Mouse (Mus musculus) macrophage (primary cell): ENCODE measurements around the gene Nfia. TPM values are rescaled to one million over a fixed set of nuclear protein-coding genes. Genes with fewer than 3 reads are reported as not detected.

Experiments
- H3K27ac ChIP-seq: fragments of 350-480 bp; formaldehyde crosslinking; 2 replicates; pipeline ENCODE4 v1.9.0; 2021
- H3K36me3 ChIP-seq: fragments of 350-480 bp; formaldehyde crosslinking; 2 replicates; pipeline ENCODE4 v1.9.0; 2021; ENCODE audit errors: inconsistent target
- H3K4me3 ChIP-seq: fragments of 350-480 bp; formaldehyde crosslinking; 2 replicates; pipeline ENCODE4 v1.9.0; 2021; ENCODE audit errors: inconsistent target
- H3K79me2 ChIP-seq: fragments of 350-480 bp; formaldehyde crosslinking; 2 replicates; pipeline ENCODE4 v1.9.0; 2021; ENCODE audit errors: inconsistent target
- WGBS: methylation state at CpG from one replicate; pipeline ENCODE4 v1.1.7; 2026; ENCODE audit warnings: inconsistent platforms; ENCODE audit not compliant: missing documents; 5-methylcytosine and 5-hydroxymethylcytosine counted together
- polyA plus RNA-seq: library from polyadenylated mRNA; stranded (reverse); fragments of 250-400 nt; gene quantifications from 3 replicates; pipeline ENCODE4 v1.2.4, GENCODE M21; 2018; ENCODE audit warnings: inconsistent platforms

Nfia gene
- polyA plus RNA-seq, 1 experiment from 2014 or later, result 2.4 TPM

GRCm38 (mm10) chr4:97936912-97937311, 164.4 kb downstream of the Nfia start:
- H3K79me2 ChIP-seq, result no peaks in the 10 kb centered on the region
- 45% methylated on average over 3 of the region's 3 CpGs for WGBS
- H3K4me3 ChIP-seq, result no peak overlapping the region
- H3K27ac ChIP-seq, result no peak overlapping the region
- H3K36me3 ChIP-seq, result no peaks in the 10 kb centered on the region

GRCm38 (mm10) chr4:97939492-97939891, 167.0 kb downstream of the Nfia start:
- no peaks in the 10 kb centered on the region for H3K36me3 ChIP-seq
- 87% methylated on average over 4 of the region's 4 CpGs for WGBS
- no peaks in the 10 kb centered on the region for H3K79me2 ChIP-seq
- no peak overlapping the region for H3K4me3 ChIP-seq
- no peak overlapping the region for H3K27ac ChIP-seq

- WGBS, result 92% methylated on average over 4 of the region's 4 CpGs
- no peak overlapping the region for H3K4me3 ChIP-seq
- H3K27ac ChIP-seq, result no peak overlapping the region
- H3K36me3 ChIP-seq, result no peaks in the 10 kb centered on the region
- no peaks in the 10 kb centered on the region for H3K79me2 ChIP-seq
Observed at GRCm38 (mm10) chr4:97939920-97940520, 167.5 kb downstream of the Nfia start.

- no peak overlapping the region for H3K4me3 ChIP-seq
- WGBS, result 85% methylated on average over 8 of the region's 8 CpGs
Observed at GRCm38 (mm10) chr4:97941616-97942015, 169.1 kb downstream of the Nfia start.

GRCm38 (mm10) chr4:97944309-97944708, 171.8 kb downstream of the Nfia start:
- no peaks in the 10 kb centered on the region for H3K36me3 ChIP-seq
- 100% methylated on average over 2 of the region's 2 CpGs for WGBS
- no peaks in the 10 kb centered on the region for H3K79me2 ChIP-seq
- no peak overlapping the region for H3K27ac ChIP-seq
- H3K4me3 ChIP-seq, result no peak overlapping the region

More at GRCm38 (mm10) chr4:97941616-97942015, 169.1 kb downstream of the Nfia start:
- H3K27ac ChIP-seq, result no peak overlapping the region
- no peaks in the 10 kb centered on the region for H3K79me2 ChIP-seq
- H3K36me3 ChIP-seq, result no peaks in the 10 kb centered on the region

- Histone ChIP-seq H3K79me2 (no peaks in the 10 kb centered on the region), H3K4me3 (no peak overlapping the region), H3K36me3 (no peaks in the 10 kb centered on the region), H3K27ac (no peak overlapping the region)
- WGBS, result 97% methylated on average over 5 of the region's 5 CpGs
Observed at GRCm38 (mm10) chr4:97947484-97947883, 174.9 kb downstream of the Nfia start.

GRCm38 (mm10) chr4:97948250-97948649, 175.7 kb downstream of the Nfia start:
- no peak overlapping the region for H3K4me3 ChIP-seq
- no peaks in the 10 kb centered on the region for H3K36me3 ChIP-seq
- H3K27ac ChIP-seq, result no peak overlapping the region
- no peaks in the 10 kb centered on the region for H3K79me2 ChIP-seq
- 92% methylated on average over 8 of the region's 8 CpGs for WGBS

- 94% methylated on average over 10 of the region's 10 CpGs for WGBS
- Histone ChIP-seq H3K4me3 (no peak overlapping the region), H3K36me3 (no peaks in the 10 kb centered on the region), H3K79me2 (no peaks in the 10 kb centered on the region), H3K27ac (no peak overlapping the region)
Observed at GRCm38 (mm10) chr4:97950341-97951071, 178.0 kb downstream of the Nfia start.

- Histone ChIP-seq H3K36me3 (no peaks in the 10 kb centered on the region), H3K27ac (no peak overlapping the region)
- 92% methylated on average over 11 of the region's 11 CpGs for WGBS
Observed at GRCm38 (mm10) chr4:97953886-97954285, 181.4 kb downstream of the Nfia start.

GRCm38 (mm10) chr4:97958121-97958520, 185.6 kb downstream of the Nfia start:
- whole genome bisulfite sequencing, result 96% methylated on average over 5 of the region's 5 CpGs
- Histone ChIP-seq H3K79me2 (no peaks in the 10 kb centered on the region), H3K4me3 (no peak overlapping the region), H3K36me3 (no peaks in the 10 kb centered on the region), H3K27ac (no peak overlapping the region)

More at GRCm38 (mm10) chr4:97953886-97954285, 181.4 kb downstream of the Nfia start:
- Histone ChIP-seq H3K79me2 (no peaks in the 10 kb centered on the region), H3K4me3 (no peak overlapping the region)

GRCm38 (mm10) chr4:97962856-97963255, 190.3 kb downstream of the Nfia start:
- no peak overlapping the region for H3K27ac ChIP-seq
- 95% methylated on average over 7 of the region's 7 CpGs for WGBS

GRCm38 (mm10) chr4:97963951-97964350, 191.4 kb downstream of the Nfia start:
- no peak overlapping the region for H3K27ac ChIP-seq
- H3K4me3 ChIP-seq, result no peak overlapping the region
- WGBS, result 65% methylated on average over 1 of the region's 1 CpGs
- H3K79me2 ChIP-seq, result no peaks in the 10 kb centered on the region
- no peaks in the 10 kb centered on the region for H3K36me3 ChIP-seq

More at GRCm38 (mm10) chr4:97962856-97963255, 190.3 kb downstream of the Nfia start:
- no peak overlapping the region for H3K4me3 ChIP-seq
- no peaks in the 10 kb centered on the region for H3K79me2 ChIP-seq
- no peaks in the 10 kb centered on the region for H3K36me3 ChIP-seq

GRCm38 (mm10) chr4:97968786-97969348, 196.3 kb downstream of the Nfia start:
- H3K36me3 ChIP-seq, result no peaks in the 10 kb centered on the region
- no peak overlapping the region for H3K4me3 ChIP-seq
- no peaks in the 10 kb centered on the region for H3K79me2 ChIP-seq
- H3K27ac ChIP-seq, result no peak overlapping the region
- WGBS, result 94% methylated on average over 7 of the region's 7 CpGs

GRCm38 (mm10) chr4:97973064-97973463, 200.5 kb downstream of the Nfia start:
- no peak overlapping the region for H3K27ac ChIP-seq
- H3K79me2 ChIP-seq, result no peaks in the 10 kb centered on the region
- H3K36me3 ChIP-seq, result no peaks in the 10 kb centered on the region
- no peak overlapping the region for H3K4me3 ChIP-seq
- 95% methylated on average over 2 of the region's 2 CpGs for WGBS

- Histone ChIP-seq H3K4me3 (no peak overlapping the region), H3K36me3 (no peaks in the 10 kb centered on the region), H3K27ac (no peak overlapping the region), H3K79me2 (no peaks in the 10 kb centered on the region)
- WGBS, result 86% methylated on average over 6 of the region's 6 CpGs
Observed at GRCm38 (mm10) chr4:97974037-97974436, 201.5 kb downstream of the Nfia start.
